ENCODE assay signal across 16 mouse cellular contexts in genomic region chr3:104009924-104010662, GRCm38 (mm10). TPM values are rescaled to one million over a fixed set of nuclear protein-coding genes. Genes with fewer than 3 reads are reported as not detected.
DNase-seq lines count a peak whose midpoint lies in the region; ATAC-seq and TF ChIP-seq lines count a peak whose summit lies in the region.
"Had no signal": no experiment of that assay in that cellular context is flagged by ENCODE, and none has a peak within 500 bp of the region (broad histone marks: within the 10 kb centered on the region; RNA-seq: fewer than 3 reads in every experiment).

No protein-coding gene starts in this region.

- no peak for TF ChIP-seq POLR2A in bone marrow, adult 2 months (IDR thresholded peaks at IDR 0.05; ENCODE audit: borderline replicate concordance, control insufficient read depth, low read depth, low read length)

- H3K27me3 ChIP-seq in intestine, postnatal 0 days (replicated peaks; ENCODE audit: control insufficient read depth, insufficient read depth, low read length), result no peaks in the 10 kb centered on the region
- no peaks in the 10 kb centered on the region for H3K27me3 ChIP-seq in intestine, embryonic 15.5 days (replicated peaks)
- H3K27me3 ChIP-seq in lung, postnatal 0 days (replicated peaks; ENCODE audit: insufficient read depth, low read length), result no peaks in the 10 kb centered on the region
- H3K27me3 ChIP-seq in stomach, postnatal 0 days (ENCODE audit: control insufficient read depth, insufficient read depth, low read length), result no peaks in the 10 kb centered on the region
- H3K27me3 ChIP-seq: forebrain, embryonic 13.5 days; heart, embryonic 13.5 days; liver, embryonic 13.5 days had no signal

- no peak overlapping the region for H3K27ac ChIP-seq in intestine, postnatal 0 days (ENCODE audit: low read depth, low read length)
- H3K27ac ChIP-seq in intestine, embryonic 15.5 days, result no peak overlapping the region
- no peak overlapping the region for H3K27ac ChIP-seq in lung, postnatal 0 days (ENCODE audit: low read length)
- H3K27ac ChIP-seq in bone marrow, adult 2 months (ENCODE audit: control insufficient read depth, insufficient read depth, low read depth, low read length, poor library complexity), result no peak overlapping the region
- H3K27ac ChIP-seq in stomach, postnatal 0 days (replicated peaks), result no peak overlapping the region
- H3K27ac ChIP-seq: forebrain, embryonic 13.5 days; heart, embryonic 13.5 days; hindbrain, embryonic 14.5 days; liver, embryonic 13.5 days had no signal

- no peak overlapping the region for H3K4me3 ChIP-seq in intestine, postnatal 0 days (ENCODE audit: low read depth, low read length)
- H3K4me3 ChIP-seq in intestine, embryonic 15.5 days (replicated peaks), result no peak overlapping the region
- no peak overlapping the region for H3K4me3 ChIP-seq in lung, postnatal 0 days (ENCODE audit: low read depth, low read length)
- no peak overlapping the region for H3K4me3 ChIP-seq in bone marrow, adult 2 months (replicated peaks; ENCODE audit: control insufficient read depth, low read depth, low read length)
- no peak overlapping the region for H3K4me3 ChIP-seq in stomach, postnatal 0 days (ENCODE audit: low read depth, low read length)
- H3K4me3 ChIP-seq: forebrain, embryonic 13.5 days; heart, embryonic 13.5 days; liver, embryonic 13.5 days had no signal

- no peak overlapping the region for H3K9ac ChIP-seq in intestine, postnatal 0 days (ENCODE audit: low read depth, low read length)
- H3K9ac ChIP-seq in intestine, embryonic 15.5 days, result no peak overlapping the region
- no peak overlapping the region for H3K9ac ChIP-seq in lung, postnatal 0 days (replicated peaks; ENCODE audit: low read depth)
- no peak overlapping the region for H3K9ac ChIP-seq in stomach, postnatal 0 days (ENCODE audit: low read length)
- H3K9ac ChIP-seq: forebrain, embryonic 13.5 days; heart, embryonic 13.5 days; hindbrain, embryonic 14.5 days; liver, embryonic 13.5 days had no signal

- TF ChIP-seq CTCF in intestine, postnatal 0 days (IDR thresholded peaks at IDR 0.05; ENCODE audit: low read depth), result peak; percentile 48
- peak; percentile 43 for TF ChIP-seq CTCF in lung, postnatal 0 days (IDR thresholded peaks at IDR 0.05)
- TF ChIP-seq CTCF in bone marrow, adult 2 months (IDR thresholded peaks at IDR 0.05; ENCODE audit: control insufficient read depth, insufficient read depth, low read length), result peak; percentile 16; the same call in 1 of the 2 replicates
- TF ChIP-seq CTCF in stomach, postnatal 0 days (IDR thresholded peaks at IDR 0.05; ENCODE audit: low read depth), result peak; percentile 46

- no peak for ATAC-seq in intestine, postnatal 0 days
- ATAC-seq in intestine, embryonic 15.5 days, result no peak
- ATAC-seq in lung, postnatal 0 days, result no peak
- no peak for ATAC-seq in stomach, postnatal 0 days (ENCODE audit: low FRiP score, low TSS enrichment)
- ATAC-seq: forebrain, embryonic 13.5 days had no signal

- no peaks in the 10 kb centered on the region for H3K9me3 ChIP-seq in intestine, postnatal 0 days (ENCODE audit: control insufficient read depth)
- H3K9me3 ChIP-seq in intestine, embryonic 15.5 days, result no peaks in the 10 kb centered on the region
- H3K9me3 ChIP-seq in lung, postnatal 0 days (ENCODE audit: low read length), result no peaks in the 10 kb centered on the region
- H3K9me3 ChIP-seq in stomach, postnatal 0 days (ENCODE audit: control insufficient read depth, low read length), result no peaks in the 10 kb centered on the region
- H3K9me3 ChIP-seq: forebrain, embryonic 13.5 days; heart, embryonic 13.5 days; liver, embryonic 13.5 days had no signal

- H3K4me1 ChIP-seq in intestine, postnatal 0 days (replicated peaks; ENCODE audit: control insufficient read depth, insufficient read depth, low read length), result no peaks in the 10 kb centered on the region
- H3K4me1 ChIP-seq in intestine, embryonic 15.5 days (replicated peaks), result no peaks in the 10 kb centered on the region
- H3K4me1 ChIP-seq in lung, postnatal 0 days (ENCODE audit: insufficient read depth, low read depth, low read length), result no peaks in the 10 kb centered on the region
- no peaks in the 10 kb centered on the region for H3K4me1 ChIP-seq in bone marrow, adult 2 months (ENCODE audit: control insufficient read depth, insufficient read depth, low read length)
- H3K4me1 ChIP-seq in stomach, postnatal 0 days (replicated peaks; ENCODE audit: control insufficient read depth, insufficient read depth), result no peaks in the 10 kb centered on the region
- H3K4me1 ChIP-seq: heart, embryonic 13.5 days; liver, embryonic 13.5 days had no signal

- H3K4me2 ChIP-seq in intestine, postnatal 0 days (replicated peaks; ENCODE audit: low read depth), result no peak overlapping the region
- no peak overlapping the region for H3K4me2 ChIP-seq in intestine, embryonic 15.5 days (replicated peaks)
- H3K4me2 ChIP-seq in lung, postnatal 0 days (replicated peaks; ENCODE audit: low read depth, low read length), result no peak overlapping the region
- no peak overlapping the region for H3K4me2 ChIP-seq in stomach, postnatal 0 days (replicated peaks; ENCODE audit: low read depth)
- H3K4me2 ChIP-seq: forebrain, embryonic 13.5 days; heart, embryonic 13.5 days; hindbrain, embryonic 14.5 days; liver, embryonic 13.5 days had no signal

- no peak for DNase-seq in lung, postnatal 0 days (ENCODE audit: low spot score)
- DNase-seq in lung, postnatal 14 days, result no peak
- DNase-seq in stomach, postnatal 0 days (ENCODE audit: low spot score), result no peak
- DNase-seq in ovary, adult 18-20 months (ENCODE audit: low spot score), result no peak
- DNase-seq: adrenal gland, postnatal 10 days; cerebellum, postnatal 14 days; gastrocnemius, postnatal 10 days; kidney, adult 9 months; liver, embryonic 13.5 days; right cerebral cortex, postnatal 25 days had no signal

- H3K36me3 ChIP-seq in intestine, postnatal 0 days (ENCODE audit: control insufficient read depth, insufficient read depth), result peaks cover 44% of the 10 kb centered on the region
- peaks cover 5% of the 10 kb centered on the region; the same call in 1 of the 2 replicates for H3K36me3 ChIP-seq in intestine, embryonic 15.5 days
- H3K36me3 ChIP-seq in lung, postnatal 0 days (ENCODE audit: insufficient read depth, low read length), result peaks cover 7% of the 10 kb centered on the region; the same call in 1 of the 2 replicates
- H3K36me3 ChIP-seq in stomach, postnatal 0 days (ENCODE audit: control insufficient read depth, insufficient read depth, low read length), result peaks cover 8% of the 10 kb centered on the region

- TF ChIP-seq EP300 in lung, postnatal 0 days (IDR thresholded peaks at IDR 0.05), result no peak
- no peak for TF ChIP-seq EP300 in stomach, postnatal 0 days (optimal IDR thresholded peaks at IDR 0.05)

- WGBS in intestine, postnatal 0 days, result 88% methylated on average over 5 of the region's 5 CpGs
- WGBS in intestine, embryonic 15.5 days, result 88% methylated on average over 5 of the region's 5 CpGs
- WGBS in lung, postnatal 0 days, result 86% methylated on average over 5 of the region's 5 CpGs
- 50% methylated on average over 5 of the region's 5 CpGs for WGBS in bone marrow, adult 2 months
- 85% methylated on average over 5 of the region's 5 CpGs for WGBS in stomach, postnatal 0 days

RNA-seq across cellular contexts. Expression of gene Phtf1, which starts 42.2 kb away (rescaled TPM):
- polyA plus RNA-seq in intestine, postnatal 0 days (2015; fragmentation: Nextera tagmentation; extraction: Ambion mirVana), result 6.4 and 7.1 TPM in 2 replicates
- 18.9 and 19.3 TPM in 2 replicates for polyA plus RNA-seq in intestine, embryonic 15.5 days (2015; fragmentation: Nextera tagmentation; extraction: Ambion mirVana)
- polyA plus RNA-seq in lung, postnatal 0 days (2015; fragmentation: Nextera tagmentation; extraction: Ambion mirVana), result 14.5 and 18.2 TPM in 2 replicates
- polyA plus RNA-seq in bone marrow, adult 2 months (2011; ENCODE audit: insufficient read depth, insufficient read length, low replicate concordance, missing spikeins), result 15.1 and 23.1 TPM in 2 replicates
- polyA plus RNA-seq in stomach, postnatal 0 days (2015; fragmentation: Nextera tagmentation; extraction: Ambion mirVana), result 10.6 and 11.2 TPM in 2 replicates
